Mouse (Mus musculus): ENCODE results near the gene Edaradd.
A peak's percentile ranks its signal among the peaks of the same experiment; 100 is the strongest.

Gene Edaradd

GRCm38 (mm10) chr13:12460881-12461729, 59.1 kb downstream of the Edaradd start:
- DNase-seq (ENCODE audit: low spot score in 2 of 2), result peak; percentile 84 to 87

GRCm38 (mm10) chr13:12460443-12460842, 59.8 kb downstream of the Edaradd start:
- peak in 1 of 2 experiments; percentile 25 for DNase-seq (ENCODE audit: low spot score in 2 of 2)

GRCm38 (mm10) chr13:12456711-12457110, 63.5 kb downstream of the Edaradd start:
- DNase-seq (ENCODE audit: low spot score in 2 of 2), result no peak

GRCm38 (mm10) chr13:12454686-12455390, 65.4 kb downstream of the Edaradd start:
- DNase-seq (ENCODE audit: low spot score in 2 of 2), result no peak

GRCm38 (mm10) chr13:12453150-12453549, 67.1 kb downstream of the Edaradd start:
- DNase-seq (ENCODE audit: low spot score in 2 of 2), result no peak

- peak; percentile 19 to 32 for DNase-seq (ENCODE audit: low spot score in 2 of 2)
Observed at GRCm38 (mm10) chr13:12442008-12442587, 78.1 kb downstream of the Edaradd start.

GRCm38 (mm10) chr13:12440813-12441212, 79.4 kb downstream of the Edaradd start:
- no peak for DNase-seq (ENCODE audit: low spot score in 2 of 2)

GRCm38 (mm10) chr13:12439586-12439985, 80.7 kb downstream of the Edaradd start:
- DNase-seq (ENCODE audit: low spot score in 2 of 2), result no peak

- DNase-seq (ENCODE audit: low spot score in 2 of 2), result no peak
Observed at GRCm38 (mm10) chr13:12433843-12434242, 86.4 kb downstream of the Edaradd start.

GRCm38 (mm10) chr13:12428556-12428955, 91.7 kb downstream of the Edaradd start:
- no peak for DNase-seq (ENCODE audit: low spot score in 2 of 2)
